Mouse (Mus musculus) CH12.LX (cell line): ENCODE measurements around the gene Slc22a16. TPM values are rescaled to one million over a fixed set of nuclear protein-coding genes. Genes with fewer than 3 reads are reported as not detected.

Experiments
- DNase-seq: peaks from one replicate; pipeline ENCODE4 v3.0.0-alpha.2; 2013; ENCODE audit errors: extremely low read depth
- H3K27ac ChIP-seq: 2 replicates; pipeline ENCODE4 v1.5.1; 2012; ENCODE audit warnings: low read depth, mild to moderate bottlenecking, control low read depth, moderate library complexity; ENCODE audit not compliant: insufficient read depth
- H3K27me3 ChIP-seq: replicated peaks from 2 replicates; pipeline ENCODE3; 2012; ENCODE audit warnings: inconsistent platforms
- H3K36me3 ChIP-seq, 2 experiments: replicated peaks in 1 of 2; 2 replicates each; pipeline versions ENCODE3 to v1.6.1; 2012; ENCODE audit warnings: inconsistent platforms in 1 of 2, low read length in 1 of 2, mild to moderate bottlenecking in 1 of 2, mixed read lengths in 1 of 2, moderate library complexity in 1 of 2; ENCODE audit not compliant: control insufficient read depth in 1 of 2, insufficient read depth in 1 of 2
- H3K4me1 ChIP-seq, 2 experiments: 2 replicates each; pipeline ENCODE4 v1.6.1; 2012; ENCODE audit warnings: inconsistent platforms in 1 of 2, moderate library complexity in 1 of 2; ENCODE audit not compliant: insufficient read depth in 2 of 2, control insufficient read depth in 1 of 2
- H3K4me2 ChIP-seq: 2 replicates; pipeline ENCODE4 v1.6.1; 2012; ENCODE audit warnings: low read depth, mild to moderate bottlenecking, control low read depth; ENCODE audit not compliant: poor library complexity, insufficient read depth, severe bottlenecking
- H3K4me3 ChIP-seq, 3 experiments: fragments of 150-350 bp in 1 of 3; sonication (generic) in 1 of 3; replicated peaks in 1 of 3; 2 replicates each; pipeline versions ENCODE3 to v1.5.1; 2011 to 2012; ENCODE audit warnings: low read depth in 2 of 3, low read length in 2 of 3, mild to moderate bottlenecking in 2 of 3, moderate library complexity in 2 of 3, control low read depth in 1 of 3, improper control_type of control experiment in 1 of 3, inconsistent platforms in 1 of 3, mixed read lengths in 1 of 3; ENCODE audit not compliant: poor library complexity in 1 of 3
- H3K79me2 ChIP-seq: replicated peaks from 2 replicates; pipeline ENCODE4 v1.6.1; 2012; ENCODE audit warnings: mild to moderate bottlenecking, moderate library complexity; ENCODE audit not compliant: control insufficient read depth, poor library complexity, insufficient read depth, severe bottlenecking; ENCODE audit errors: extremely low read depth
- H3K9ac ChIP-seq: 2 replicates; pipeline ENCODE4 v1.6.1; 2012; ENCODE audit warnings: low read depth, mild to moderate bottlenecking, control low read depth, moderate library complexity; ENCODE audit not compliant: insufficient read depth
- H3K9me3 ChIP-seq: replicated peaks from 2 replicates; pipeline ENCODE3; 2012; ENCODE audit warnings: low read length, inconsistent platforms, mixed read lengths
- BHLHE40 ChIP-seq: IDR thresholded peaks from 2 replicates; pipeline ENCODE4 v1.6.1; 2011; ENCODE audit warnings: mild to moderate bottlenecking, low read depth, low read length, improper control_type of control experiment
- CHD2 ChIP-seq: IDR thresholded peaks from 2 replicates; pipeline ENCODE4 v1.6.1; 2011; ENCODE audit warnings: low read length, improper control_type of control experiment
- CTCF ChIP-seq, 2 experiments: IDR thresholded peaks in 1 of 2; conservative IDR thresholded peaks in 1 of 2; 2 replicates each; pipeline ENCODE4 v1.5.1; 2011 to 2012; ENCODE audit warnings: low read depth in 2 of 2, low read length in 2 of 2, improper control_type of control experiment in 1 of 2, inconsistent platforms in 1 of 2, mild to moderate bottlenecking in 1 of 2, moderate library complexity in 1 of 2
- ELF1 ChIP-seq: IDR thresholded peaks from 2 replicates; pipeline ENCODE4 v1.6.1; 2014; ENCODE audit warnings: low read depth, mild to moderate bottlenecking, inconsistent platforms, low read length, improper control_type of control experiment
- EP300 ChIP-seq: IDR thresholded peaks from 2 replicates; pipeline ENCODE4 v1.6.1; 2011; ENCODE audit warnings: low read length, improper control_type of control experiment
- ETS1 ChIP-seq: conservative IDR thresholded peaks from 2 replicates; pipeline ENCODE4 v1.6.1; 2012; ENCODE audit warnings: low read depth, mild to moderate bottlenecking, inconsistent platforms, low read length, improper control_type of control experiment, moderate library complexity
- GABPA ChIP-seq: IDR thresholded peaks from 2 replicates; pipeline ENCODE4 v1.6.1; 2012; ENCODE audit warnings: low read depth, low read length, improper control_type of control experiment, inconsistent platforms; ENCODE audit not compliant: insufficient replicate concordance
- HCFC1 ChIP-seq: IDR thresholded peaks from 2 replicates; pipeline ENCODE4 v1.6.1; 2012; ENCODE audit warnings: low read depth, mild to moderate bottlenecking, inconsistent platforms, low read length, improper control_type of control experiment
- JUN ChIP-seq: IDR thresholded peaks from 2 replicates; pipeline ENCODE4 v1.6.1; 2011; ENCODE audit warnings: low read depth, mild to moderate bottlenecking, low read length, improper control_type of control experiment, moderate library complexity; ENCODE audit not compliant: insufficient read depth
- KAT2A ChIP-seq: IDR thresholded peaks from 2 replicates; pipeline ENCODE4 v1.6.1; 2012; ENCODE audit warnings: low read length, improper control_type of control experiment, inconsistent platforms; ENCODE audit not compliant: insufficient replicate concordance
- MAFK ChIP-seq: IDR thresholded peaks from 2 replicates; pipeline ENCODE4 v1.6.1; 2011; ENCODE audit warnings: low read length, improper control_type of control experiment; ENCODE audit not compliant: insufficient replicate concordance
- MAX ChIP-seq: IDR thresholded peaks from 2 replicates; pipeline ENCODE4 v1.6.1; 2011; ENCODE audit warnings: low read length, improper control_type of control experiment
- MAZ ChIP-seq: IDR thresholded peaks from 2 replicates; pipeline ENCODE4 v1.6.1; 2012; ENCODE audit warnings: low read depth, mild to moderate bottlenecking, inconsistent platforms, low read length, improper control_type of control experiment, moderate library complexity
- MEF2A ChIP-seq: IDR thresholded peaks from 2 replicates; pipeline ENCODE4 v1.6.1; 2014; ENCODE audit warnings: low read depth, mild to moderate bottlenecking, inconsistent platforms, low read length, improper control_type of control experiment, borderline replicate concordance
- NRF1 ChIP-seq: IDR thresholded peaks from 2 replicates; pipeline ENCODE4 v1.6.1; 2014; ENCODE audit warnings: low read depth, mild to moderate bottlenecking, inconsistent platforms, low read length, improper control_type of control experiment, moderate library complexity
- POLR2A ChIP-seq: IDR thresholded peaks from 2 replicates; pipeline ENCODE4 v1.6.1; 2011; ENCODE audit warnings: low read depth, mild to moderate bottlenecking, improper control_type of control experiment, low read length
- POLR2AphosphoS2 ChIP-seq: IDR thresholded peaks from 2 replicates; pipeline ENCODE4 v1.6.1; 2011; ENCODE audit warnings: low read depth, low read length, improper control_type of control experiment
- RAD21 ChIP-seq: IDR thresholded peaks from 2 replicates; pipeline ENCODE4 v1.6.1; 2011; ENCODE audit warnings: low read depth, mild to moderate bottlenecking, low read length, improper control_type of control experiment, moderate library complexity
- SIN3A ChIP-seq: IDR thresholded peaks from 2 replicates; pipeline ENCODE4 v1.6.1; 2012; ENCODE audit warnings: low read length, improper control_type of control experiment, inconsistent platforms
- TBP ChIP-seq: conservative IDR thresholded peaks from 2 replicates; pipeline ENCODE4 v1.6.1; 2011; ENCODE audit warnings: low read depth, low read length, improper control_type of control experiment
- UBTF ChIP-seq: IDR thresholded peaks from 2 replicates; pipeline ENCODE4 v1.6.1; 2012; ENCODE audit warnings: low read depth, mild to moderate bottlenecking, inconsistent platforms, low read length, improper control_type of control experiment, moderate library complexity
- USF2 ChIP-seq: conservative IDR thresholded peaks from 2 replicates; pipeline ENCODE4 v1.6.1; 2011; ENCODE audit warnings: low read depth, low read length, improper control_type of control experiment
- ZKSCAN1 ChIP-seq: IDR thresholded peaks from 2 replicates; pipeline ENCODE4 v1.6.1; 2012; ENCODE audit warnings: low read depth, inconsistent platforms, low read length, improper control_type of control experiment, borderline replicate concordance
- ZNF384 ChIP-seq: IDR thresholded peaks from 2 replicates; pipeline ENCODE4 v1.6.1; 2012; ENCODE audit warnings: low read depth, low read length, improper control_type of control experiment, inconsistent platforms
- dilution Hi-C: fragments of 300-500 bp; cut with MboI; formaldehyde crosslinking; loops from 2 replicates; pipeline ENCODE4 v1.14.3; 2020; ENCODE audit warnings: low sequenced_read_pairs; ENCODE audit not compliant: extremely low pct_unique_long_range_greater_than_20kb, extremely low pct_ligation_motif_present
- in situ Hi-C: fragments of 300-500 bp; cut with MboI; formaldehyde crosslinking; loops from 3 replicates; pipeline ENCODE4 v1.14.3; 2019; ENCODE audit warnings: low sequenced_read_pairs, low pct_ligation_motif_present, low pct_unique_long_range_greater_than_20kb, mixed read lengths
- polyA plus RNA-seq: library from polyadenylated mRNA; unstranded; fragments of >175 nt; gene quantifications from 2 replicates; pipeline ENCODE4 v1.2.1, GENCODE M21; 2012; ENCODE audit warnings: low read depth; ENCODE audit not compliant: insufficient read length
- total RNA-seq, 2 experiments: library from RNA; depleted of rRNA; stranded (reverse); fragments of 300-350 nt in 1 of 2; fragments of >200 nt in 1 of 2; gene quantifications; 2 replicates each; pipeline ENCODE4 v1.2.3; 2012 to 2014

The Slc22a16 gene
- total and polyA plus RNA-seq, 3 experiments: not detected

DNA sequence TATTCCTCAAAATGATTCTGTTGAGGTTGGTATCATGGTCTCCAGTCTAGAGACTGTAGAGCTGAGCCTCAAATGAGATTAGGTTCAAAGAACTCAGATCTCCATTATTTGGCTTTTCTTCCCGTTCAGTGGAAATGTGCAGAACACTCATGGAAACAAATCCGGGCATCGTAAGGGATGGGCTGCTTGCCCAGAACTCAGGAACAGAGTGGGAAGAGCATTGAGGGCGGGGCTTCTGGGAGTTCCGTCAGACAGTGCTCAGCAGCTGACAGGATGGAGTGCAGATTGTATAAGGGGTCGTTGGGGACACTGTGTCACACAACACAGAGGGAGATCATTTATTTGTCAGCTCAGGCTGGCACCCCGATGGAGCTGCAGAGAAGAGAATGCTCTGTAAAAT is 22.1 kb downstream of the Slc22a16 start:
- dilution Hi-C loops: no loop called here
- TF ChIP-seq EP300 (no peak), CTCF (conservative IDR thresholded peaks at IDR 0.05 in 1 of 2, IDR thresholded peaks at IDR 0.05 in 1 of 2; ENCODE audit: low read depth in 2 of 2, low read length in 2 of 2) (no peak), MAFK (no peak), TBP (no peak), KAT2A (no peak), MAX (no peak), SIN3A (no peak), ZNF384 (no peak), POLR2AphosphoS2 (no peak), BHLHE40 (no peak), USF2 (no peak), NRF1 (no peak), ETS1 (no peak)
- peaks cover 0 to 10% of the 10 kb centered on the region in 2 experiments; a peak in 2 of 4 replicates for H3K4me1 ChIP-seq

GRCm38 (mm10) chr10:40597177-40597576 is 27.0 kb downstream of the Slc22a16 start:
- Histone ChIP-seq H3K9me3 (no peaks in the 10 kb centered on the region), H3K4me2 (no peak overlapping the region), H3K79me2 (no peaks in the 10 kb centered on the region), H3K36me3 (no peaks in the 10 kb centered on the region), H3K4me1 (peaks cover 0 to 10% of the 10 kb centered on the region in 2 experiments; a peak in 2 of 4 replicates), H3K27ac (no peak overlapping the region), H3K4me3 (no peak overlapping the region), H3K27me3 (no peaks in the 10 kb centered on the region), H3K9ac (no peak overlapping the region)
- in situ Hi-C loops: no loop called here
- DNase-seq: no peak
- dilution Hi-C loops: no loop called here
- TF ChIP-seq HCFC1 (no peak), TBP (no peak), CTCF (conservative IDR thresholded peaks at IDR 0.05 in 1 of 2, IDR thresholded peaks at IDR 0.05 in 1 of 2; ENCODE audit: low read depth in 2 of 2, low read length in 2 of 2) (no peak), UBTF (no peak), POLR2A (no peak), CHD2 (no peak), ELF1 (no peak), MAZ (no peak), USF2 (no peak), GABPA (no peak), RAD21 (no peak), NRF1 (no peak), JUN (no peak), ZKSCAN1 (no peak), MEF2A (no peak), BHLHE40 (no peak)

More for the DNA sequence above, 22.1 kb downstream of the Slc22a16 start:
- Histone ChIP-seq H3K27me3 (no peaks in the 10 kb centered on the region), H3K9me3 (no peaks in the 10 kb centered on the region), H3K4me3 (no peak overlapping the region), H3K27ac (no peak overlapping the region), H3K4me2 (no peak overlapping the region), H3K36me3 (no peaks in the 10 kb centered on the region), H3K9ac (no peak overlapping the region), H3K79me2 (no peaks in the 10 kb centered on the region)
- no peak for DNase-seq
- in situ Hi-C loops: no loop called here
